Mouse (Mus musculus): Measurements from ENCODE around the gene Mrps33.

GRCm38 (mm10) chr6:39782618-39783017 lies 28.2 kb downstream of the Mrps33 start:
- TF ChIP-seq CTCF (IDR thresholded peaks at IDR 0.05; ENCODE audit: borderline replicate concordance, insufficient read depth, low read length) (no peak), POLR2A (IDR thresholded peaks at IDR 0.05; ENCODE audit: low read depth, low read length) (no peak)
